Mouse (Mus musculus) T-cell, adult 66 days (primary cell): Measurements from ENCODE around the gene Ebf3. TPM values are rescaled to one million over a fixed set of nuclear protein-coding genes. Genes with fewer than 3 reads are reported as not detected.

Source experiments
- total RNA-seq, 2 experiments: library from RNA; stranded (reverse); gene quantifications; 3 replicates in 1 of 2; 4 replicates in 1 of 2; pipeline ENCODE4 v1.2.4; 2023

The Ebf3 gene
- not detected for total RNA-seq

DNA sequence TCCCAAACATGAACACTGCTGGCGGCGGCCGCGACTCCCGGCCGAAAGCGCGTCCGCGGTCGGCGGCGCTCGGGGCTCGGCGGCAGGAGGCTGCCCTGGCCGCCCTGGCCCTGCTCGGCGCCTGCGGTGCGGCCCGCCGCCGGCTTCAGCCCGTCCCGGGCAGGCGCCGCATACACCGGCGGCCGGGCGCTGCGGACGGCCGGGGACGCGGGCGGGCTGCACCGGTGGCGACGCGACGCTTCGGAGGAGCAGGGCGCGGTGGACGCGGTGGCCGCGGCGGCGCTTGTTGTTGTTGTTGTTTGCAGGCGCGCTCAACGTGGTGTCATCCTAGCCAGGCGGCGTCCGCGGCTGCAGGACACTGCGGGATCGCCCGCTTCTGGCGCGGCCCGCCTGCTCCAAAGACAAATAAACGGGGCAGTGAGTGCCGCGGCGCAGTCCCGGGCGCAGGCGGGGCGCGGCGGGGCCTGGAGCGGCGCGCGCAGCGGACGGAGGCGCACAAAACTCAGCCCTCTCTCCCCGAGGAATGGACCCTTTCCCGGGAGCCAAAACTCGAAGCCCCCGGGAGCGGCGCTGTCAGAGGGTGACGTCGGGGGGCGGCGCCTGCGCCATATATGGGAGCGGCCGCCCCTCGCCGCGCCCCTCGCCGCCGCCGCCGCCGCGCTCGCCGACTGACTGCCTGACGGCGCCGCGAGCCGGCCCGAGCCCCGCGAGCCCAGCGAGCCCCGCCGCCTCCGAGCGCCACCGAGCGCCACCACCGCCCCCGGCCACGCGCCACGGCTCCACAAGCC lies at the start of gene Ebf3:
Ebf3 (minus strand) TSS at position 542 of the 788 bp plus-strand sequence.

Other genes starting within 250 kb of the Ebf3 start
- 10 to 100 TPM in 1 of 2 experiments, 1 to 10 TPM in 1; 9.3 to 11.1 TPM for gene 9430038I01Rik, start 96.3 kb upstream of the Ebf3 start, total RNA-seq
- gene Glrx3, start 123.2 kb upstream of the Ebf3 start, total RNA-seq: 10 to 100 TPM; 55.5 to 63.7 TPM